Mouse (Mus musculus) lung, adult 2 months (tissue): ENCODE data around the gene Cab39l. TPM values are rescaled to one million over a fixed set of nuclear protein-coding genes. Genes with fewer than 3 reads are reported as not detected.
A peak's percentile ranks its signal among the peaks of the same experiment; 100 is the strongest.

Experiments used
- DNase-seq: peaks from one replicate; pipeline ENCODE4 v3.0.0; 2022
- H3K4me1 ChIP-seq: fragments of 200-500 bp; 2 replicates; pipeline ENCODE4 v1.6.1; 2011; ENCODE audit warnings: low read length; ENCODE audit not compliant: control insufficient read depth, insufficient read depth
- H3K4me3 ChIP-seq: fragments of 200-500 bp; replicated peaks from 2 replicates; pipeline ENCODE3; 2011; ENCODE audit warnings: low read depth, mild to moderate bottlenecking, control low read depth, low read length; ENCODE audit errors: extremely low read depth
- CTCF ChIP-seq: fragments of 200-500 bp; IDR thresholded peaks from 2 replicates; pipeline ENCODE4 v1.5.1; 2011; ENCODE audit warnings: mild to moderate bottlenecking, low read length, control low read depth; ENCODE audit not compliant: insufficient read depth
- POLR2A ChIP-seq: fragments of 200-500 bp; IDR thresholded peaks from 2 replicates; pipeline ENCODE4 v1.6.1; 2011; ENCODE audit warnings: low read depth, mild to moderate bottlenecking, control low read depth, low read length, borderline replicate concordance; ENCODE audit errors: extremely low read depth
- WGBS: fragments of 180-500 bp; shearing (Covaris S2); methylation state at CpG from one replicate; pipeline ENCODE4 v1.1.7; 2018; 5-methylcytosine and 5-hydroxymethylcytosine counted together
- polyA plus RNA-seq: library from polyadenylated mRNA; depleted of rRNA; stranded (reverse); fragments of >200 nt; gene quantifications from 2 replicates; pipeline ENCODE4 v1.2.3, GENCODE M21; 2012

Gene Cab39l
- polyA plus RNA-seq, 1 experiment: 13.1 TPM

- TF ChIP-seq CTCF (no peak), POLR2A (no peak)
- no peaks in the 10 kb centered on the region for H3K4me1 ChIP-seq
- no peak for DNase-seq
- 85% methylated on average over 8 of the region's 8 CpGs for WGBS
- no peak overlapping the region for H3K4me3 ChIP-seq
Measured at GRCm38 (mm10) chr14:59504831-59505230, 64.1 kb downstream of the Cab39l start.

GRCm38 (mm10) chr14:59506139-59506538, 65.4 kb downstream of the Cab39l start:
- 67% methylated on average over 4 of the region's 4 CpGs for WGBS
- TF ChIP-seq CTCF: no peak
- no peak for TF ChIP-seq POLR2A
- H3K4me3 ChIP-seq: no peak overlapping the region
- no peak for DNase-seq
- no peaks in the 10 kb centered on the region for H3K4me1 ChIP-seq

DNA sequence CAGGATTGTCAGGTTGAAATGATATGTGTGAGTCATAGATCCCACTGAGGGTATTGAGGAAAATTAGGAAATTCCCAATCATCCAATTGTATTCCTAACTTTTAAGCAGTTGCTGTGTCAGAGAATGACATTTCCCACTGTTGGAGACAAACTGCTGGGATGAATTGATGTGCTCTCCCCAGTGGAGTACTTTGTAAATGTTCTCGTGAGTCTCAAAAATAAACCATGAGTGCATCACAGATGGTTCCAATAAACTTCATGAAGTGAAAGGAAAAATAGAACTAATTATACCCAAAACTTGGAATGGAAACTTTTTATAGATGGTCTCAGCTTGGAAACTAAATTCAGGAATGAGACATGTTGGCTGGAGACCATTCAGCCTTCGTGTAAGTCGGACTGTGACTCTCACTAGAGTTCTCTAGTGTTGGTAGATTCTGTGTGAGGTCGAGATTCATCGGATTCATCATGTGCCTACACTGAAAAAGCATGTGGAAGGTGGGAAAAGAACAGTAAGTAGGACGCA, 73.2 kb downstream of the Cab39l start:
- TF ChIP-seq POLR2A (no peak), CTCF (no peak)
- Histone ChIP-seq H3K4me3 (no peak overlapping the region), H3K4me1 (no peaks in the 10 kb centered on the region; the same call in 1 of the 2 replicates)
- DNase-seq: no peak
- WGBS: 72% methylated on average over 6 of the region's 6 CpGs

DNA sequence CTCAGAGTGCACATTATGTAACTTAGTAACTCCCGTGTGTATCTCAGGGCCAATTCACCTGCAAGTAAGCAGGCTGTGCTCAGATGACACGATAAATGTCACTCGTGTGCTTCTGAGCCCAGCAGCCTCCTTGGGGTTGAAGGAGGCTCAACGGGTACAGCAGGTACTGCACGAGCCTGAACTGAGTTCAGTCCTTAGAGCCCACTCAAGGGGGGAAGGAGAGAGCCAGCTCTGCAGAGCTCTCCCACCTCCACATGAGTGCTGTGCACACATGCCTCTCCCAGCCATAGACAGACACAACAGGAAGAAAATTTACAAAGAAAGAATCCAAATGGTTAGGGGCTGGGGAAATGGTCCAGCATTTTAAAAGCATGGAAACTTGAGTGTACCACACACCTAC, 85.1 kb downstream of the Cab39l start:
- no peak overlapping the region for H3K4me3 ChIP-seq
- 71% methylated on average over 5 of the region's 5 CpGs for WGBS
- DNase-seq: no peak
- H3K4me1 ChIP-seq: no peaks in the 10 kb centered on the region; the same call in none of the 2 replicates
- no peak for TF ChIP-seq CTCF
- TF ChIP-seq POLR2A: no peak

DNA sequence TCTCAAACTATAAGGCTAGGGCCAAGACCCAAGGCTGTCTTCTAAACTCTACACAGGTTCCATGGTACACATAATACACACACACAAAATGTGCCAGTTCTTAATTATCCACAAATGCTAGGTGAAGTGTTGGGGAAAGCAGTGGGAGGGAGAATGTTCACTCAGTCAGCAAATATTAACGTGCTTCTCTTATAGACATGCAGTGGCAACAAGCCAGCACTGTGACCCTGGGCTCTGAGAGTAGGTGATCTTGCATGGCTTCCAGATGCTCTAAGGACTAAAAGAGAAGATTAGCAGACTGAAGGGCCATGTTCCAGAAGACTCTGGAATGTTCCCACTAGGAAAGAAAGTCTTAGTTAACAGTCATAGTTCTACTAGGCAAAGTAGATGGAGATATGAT, 90.0 kb downstream of the Cab39l start:
- no peak for TF ChIP-seq CTCF
- TF ChIP-seq POLR2A: no peak
- 51% methylated on average over 1 of the region's 1 CpGs for WGBS
- DNase-seq: no peak
- Histone ChIP-seq H3K4me3 (no peak overlapping the region), H3K4me1 (no peaks in the 10 kb centered on the region; the same call in none of the 2 replicates)

- no peak for TF ChIP-seq POLR2A
- no peak for TF ChIP-seq CTCF
- H3K4me1 ChIP-seq: no peaks in the 10 kb centered on the region; the same call in 1 of the 2 replicates
- no peak overlapping the region for H3K4me3 ChIP-seq
- 74% methylated on average over 1 of the region's 1 CpGs for WGBS
- DNase-seq: no peak
Measured at GRCm38 (mm10) chr14:59532986-59533385, 92.2 kb downstream of the Cab39l start.

GRCm38 (mm10) chr14:59533908-59534307, 93.1 kb downstream of the Cab39l start:
- H3K4me1 ChIP-seq: no peaks in the 10 kb centered on the region; the same call in 1 of the 2 replicates
- no peak for TF ChIP-seq POLR2A
- no peak for TF ChIP-seq CTCF
- DNase-seq: no peak
- no peak overlapping the region for H3K4me3 ChIP-seq

GRCm38 (mm10) chr14:59537829-59538432, 97.2 kb downstream of the Cab39l start:
- WGBS: 74% methylated on average over 4 of the region's 4 CpGs
- TF ChIP-seq CTCF (no peak), POLR2A (no peak)
- Histone ChIP-seq H3K4me3 (no peak overlapping the region), H3K4me1 (no peaks in the 10 kb centered on the region)
- peak; percentile 2 for DNase-seq

GRCm38 (mm10) chr14:59540230-59540629, 99.5 kb downstream of the Cab39l start:
- H3K4me3 ChIP-seq: no peak overlapping the region
- DNase-seq: no peak
- 82% methylated on average over 2 of the region's 2 CpGs for WGBS
- peaks cover 2% of the 10 kb centered on the region; the same call in 1 of the 2 replicates for H3K4me1 ChIP-seq
- TF ChIP-seq CTCF (no peak), POLR2A (no peak)

DNA sequence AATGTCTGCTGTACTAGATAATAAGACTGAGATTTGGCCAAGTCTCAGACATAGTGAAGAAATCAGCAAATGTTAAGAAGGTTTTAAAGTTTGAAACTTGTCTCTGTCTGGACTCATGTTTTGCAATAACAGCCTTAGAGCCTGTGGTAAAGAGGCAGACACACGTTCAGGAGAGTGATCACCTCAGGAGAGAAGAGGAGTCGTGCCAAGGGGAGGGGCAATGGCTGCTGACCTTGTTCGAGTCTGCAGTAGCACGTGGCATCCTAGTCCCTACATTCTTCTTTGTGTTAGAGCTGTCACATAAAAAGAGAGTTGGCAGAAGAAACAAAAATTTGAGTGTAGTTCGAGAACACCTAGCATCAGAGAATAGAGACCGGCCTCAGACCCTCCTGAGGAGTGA, 100.0 kb downstream of the Cab39l start:
- Histone ChIP-seq H3K4me1 (peaks cover 4% of the 10 kb centered on the region), H3K4me3 (no peak overlapping the region)
- DNase-seq: no peak
- TF ChIP-seq CTCF (no peak), POLR2A (no peak)
- 74% methylated on average over 6 of the region's 6 CpGs for WGBS
